Mouse (Mus musculus): ENCODE measurements around the gene Gpt2. TPM values are rescaled to one million over a fixed set of nuclear protein-coding genes. Genes with fewer than 3 reads are reported as not detected.

The Gpt2 gene
- total and polyA plus RNA-seq, 3 experiments: 29.7 to 50.0 (median 37.8) TPM

Other genes with a start within 250 kb of the Gpt2 start
- gene Orc6, start 192.9 kb upstream of the Gpt2 start, total RNA-seq (2012; rRNA removed): 97.2 and 121 TPM in 2 replicates
- 238 and 242 TPM in 2 replicates for gene Orc6, start 192.9 kb upstream of the Gpt2 start, total RNA-seq (2014; rRNA removed)
- 134 and 140 TPM in 2 replicates for gene Orc6, start 192.9 kb upstream of the Gpt2 start, polyA plus RNA-seq (2012; ENCODE audit: insufficient read length, low read depth)
- gene Vps35, start 192.8 kb upstream of the Gpt2 start, total RNA-seq (2012; rRNA removed): 79.8 and 85.9 TPM in 2 replicates
- gene Vps35, start 192.8 kb upstream of the Gpt2 start, total RNA-seq (2014; rRNA removed): 163 and 197 TPM in 2 replicates
- 92.5 and 99.2 TPM in 2 replicates for gene Vps35, start 192.8 kb upstream of the Gpt2 start, polyA plus RNA-seq (2012; ENCODE audit: insufficient read length, low read depth)
- 0.04 and 0.08 TPM in 2 replicates for gene Mylk3, start 106.2 kb upstream of the Gpt2 start, total RNA-seq (2012; rRNA removed)
- 0.07 TPM in 2 replicates for gene Mylk3, start 106.2 kb upstream of the Gpt2 start, total RNA-seq (2014; rRNA removed)
- gene Mylk3, start 106.2 kb upstream of the Gpt2 start, polyA plus RNA-seq (2012; ENCODE audit: insufficient read length, low read depth): not detected in 2 replicates
- gene 4921524J17Rik, start 59.7 kb upstream of the Gpt2 start, total RNA-seq (2012; rRNA removed): 10.2 and 10.3 TPM in 2 replicates
- 25.1 and 25.2 TPM in 2 replicates for gene 4921524J17Rik, start 59.7 kb upstream of the Gpt2 start, total RNA-seq (2014; rRNA removed)
- gene 4921524J17Rik, start 59.7 kb upstream of the Gpt2 start, polyA plus RNA-seq (2012; ENCODE audit: insufficient read length, low read depth): 28.8 and 36.5 TPM in 2 replicates
- 150 and 183 TPM in 2 replicates for gene Dnaja2, start 62.8 kb downstream of the Gpt2 start, total RNA-seq (2012; rRNA removed)
- 227 and 273 TPM in 2 replicates for gene Dnaja2, start 62.8 kb downstream of the Gpt2 start, total RNA-seq (2014; rRNA removed)
- gene Dnaja2, start 62.8 kb downstream of the Gpt2 start, polyA plus RNA-seq (2012; ENCODE audit: insufficient read length, low read depth): 471 and 538 TPM in 2 replicates
- not detected in 2 replicates for gene Neto2, start 208.3 kb downstream of the Gpt2 start, total RNA-seq (2012; rRNA removed)
- not detected in 2 replicates for gene Neto2, start 208.3 kb downstream of the Gpt2 start, total RNA-seq (2014; rRNA removed)
- gene Neto2, start 208.3 kb downstream of the Gpt2 start, polyA plus RNA-seq (2012; ENCODE audit: insufficient read length, low read depth): 0.10 TPM in 1 of 2 replicates, not detected in the other

All from CH12.LX (cell line).